Mouse (Mus musculus) mesoderm, embryonic 11.5 days (tissue): Measurements from ENCODE around the gene Yrdc.

Experiments
- DNase-seq: peaks from one replicate; pipeline ENCODE4 v3.0.0-alpha.2; 2012; ENCODE audit warnings: low read depth, low spot score

Yrdc gene

GRCm38 (mm10) chr4:124849631-124850260 is 733 bp upstream of the Yrdc start:
- DNase-seq, result no peak

DNA sequence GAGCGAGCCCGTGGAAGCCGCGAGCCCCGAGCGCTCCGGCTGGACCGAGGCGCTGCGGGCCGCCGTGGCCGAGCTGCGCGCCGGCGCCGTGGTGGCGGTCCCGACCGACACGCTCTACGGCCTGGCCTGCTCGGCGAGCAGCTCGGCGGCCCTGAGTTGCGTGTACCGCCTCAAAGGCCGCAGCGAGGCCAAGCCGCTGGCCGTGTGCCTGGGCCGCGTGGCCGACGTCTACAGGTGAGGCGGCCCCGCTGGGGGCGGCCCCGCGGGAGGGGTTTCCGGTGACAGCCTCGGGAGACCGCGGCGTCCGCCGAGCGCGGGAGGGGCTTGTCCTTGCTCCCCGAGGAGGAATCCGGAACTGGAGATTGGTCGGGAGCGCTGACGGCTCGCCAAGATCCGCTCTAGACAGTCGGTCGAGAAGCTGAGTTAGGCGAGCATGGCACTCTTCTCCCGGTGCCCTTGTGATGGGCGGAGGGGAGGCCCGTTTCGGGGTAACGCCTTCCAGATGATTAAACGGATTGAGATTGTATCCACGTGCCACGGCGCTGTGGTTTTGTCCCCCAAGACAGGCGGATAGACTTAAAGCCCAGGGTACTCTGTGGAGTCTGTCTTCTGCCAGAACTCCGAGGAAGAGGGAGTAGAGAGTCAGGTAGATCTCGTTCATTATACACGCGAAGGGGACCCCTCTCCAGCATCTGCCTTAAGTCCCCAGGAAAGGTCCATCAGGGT is 617 bp downstream of the Yrdc start, which contains the start of gene 1110065P20Rik:
TSS of gene 1110065P20Rik (minus strand) at position 264 of the 726 bp plus-strand sequence.
- DNase-seq, result peak; percentile 61

DNA sequence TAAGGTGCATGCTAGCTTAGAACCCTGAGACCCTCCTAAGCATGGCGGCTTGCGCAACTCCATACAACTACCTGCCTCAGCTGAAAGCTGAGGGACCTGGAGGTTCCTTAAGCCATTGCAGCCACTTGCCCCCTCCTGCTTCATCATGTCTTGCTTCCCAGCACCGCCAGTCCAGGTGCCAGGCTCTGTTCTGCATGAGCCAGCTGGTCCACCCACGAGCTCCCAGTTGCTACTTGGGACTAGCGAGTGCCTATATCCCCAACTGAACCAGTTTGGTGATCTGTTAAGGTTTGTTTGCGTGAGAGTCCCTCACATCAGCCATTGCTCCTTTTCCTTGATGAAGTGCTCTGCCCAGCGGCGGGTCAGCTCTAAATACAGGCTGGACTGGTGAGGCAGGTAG is 5.8 kb downstream of the Yrdc start:
- no peak for DNase-seq

GRCm38 (mm10) chr4:124858370-124858769 is 7.9 kb downstream of the Yrdc start:
- DNase-seq, result no peak

GRCm38 (mm10) chr4:124860446-124860845 is 10.0 kb downstream of the Yrdc start:
- DNase-seq, result peak; percentile 88

DNA sequence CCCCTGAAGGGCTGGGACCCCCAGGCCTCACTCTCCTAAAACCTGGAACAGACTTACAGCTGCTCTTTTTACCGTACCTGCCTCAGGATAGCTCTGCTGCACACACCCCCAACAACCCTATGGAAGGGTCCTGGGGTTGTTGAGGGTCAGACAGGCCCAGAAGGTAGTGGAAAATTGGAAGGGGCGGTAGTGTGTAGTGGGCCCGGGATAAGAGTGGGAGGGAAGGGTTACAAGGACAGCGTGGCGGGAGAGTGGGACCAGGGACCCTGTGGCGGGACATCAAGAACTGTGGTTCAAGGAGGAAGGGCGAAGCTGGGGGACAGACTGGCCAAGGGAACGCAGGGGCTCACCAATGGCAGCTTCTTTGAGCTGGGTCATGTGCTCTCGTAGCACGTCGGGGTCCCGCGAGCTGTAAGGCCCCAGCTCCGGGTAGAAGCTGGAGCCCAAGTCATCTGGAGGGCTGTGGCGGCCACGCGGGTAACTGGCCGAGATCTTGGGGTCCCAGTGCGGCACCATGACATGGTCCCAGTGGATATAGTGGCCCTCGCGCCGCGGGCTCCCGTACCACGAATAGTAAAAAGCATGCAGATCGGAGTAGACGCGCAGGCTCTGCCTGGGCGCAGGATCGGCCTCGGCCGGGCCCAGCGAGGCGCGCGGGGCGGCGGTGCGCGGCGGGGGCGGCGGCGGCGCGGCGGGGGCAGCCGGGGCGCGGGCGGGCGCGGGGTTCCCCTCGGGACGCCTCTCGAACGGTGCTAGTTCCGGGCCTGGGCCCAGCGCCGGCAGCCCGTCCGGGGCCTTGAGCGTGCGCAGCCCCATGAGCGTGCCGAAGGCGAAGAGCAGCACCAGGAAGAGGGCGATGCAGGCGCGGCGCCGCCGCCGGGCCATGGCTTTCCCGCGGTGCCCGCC is 11.1 kb downstream of the Yrdc start, which contains the start of gene Maneal:
TSS of gene Maneal (minus strand) at position 889 of the 906 bp plus-strand sequence.
- DNase-seq, result no peak

DNA sequence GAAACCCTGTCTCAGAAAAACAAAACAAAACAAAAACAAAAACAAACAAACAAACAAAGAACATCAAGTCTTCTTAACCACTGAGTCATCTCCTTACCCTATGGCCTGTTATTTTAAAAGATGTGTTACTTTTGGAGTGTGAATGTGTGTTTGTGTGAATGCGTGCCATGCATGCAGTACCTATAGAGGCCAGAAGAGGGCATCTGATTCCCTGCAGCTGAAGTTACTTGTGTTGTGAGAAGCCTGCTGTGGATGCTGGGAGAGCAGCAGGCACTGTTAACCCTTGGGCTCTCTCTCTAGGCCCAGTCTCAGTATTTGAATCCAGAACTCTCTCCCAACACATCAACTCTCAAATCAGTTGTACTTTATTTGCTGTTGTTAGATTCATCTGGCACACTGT is 22.2 kb downstream of the Yrdc start:
- no peak for DNase-seq

GRCm38 (mm10) chr4:124880599-124880998 is 30.1 kb downstream of the Yrdc start, which contains the start of gene Epha10:
Epha10 (plus strand) TSS chr4:124880899.
- DNase-seq, result no peak

DNA sequence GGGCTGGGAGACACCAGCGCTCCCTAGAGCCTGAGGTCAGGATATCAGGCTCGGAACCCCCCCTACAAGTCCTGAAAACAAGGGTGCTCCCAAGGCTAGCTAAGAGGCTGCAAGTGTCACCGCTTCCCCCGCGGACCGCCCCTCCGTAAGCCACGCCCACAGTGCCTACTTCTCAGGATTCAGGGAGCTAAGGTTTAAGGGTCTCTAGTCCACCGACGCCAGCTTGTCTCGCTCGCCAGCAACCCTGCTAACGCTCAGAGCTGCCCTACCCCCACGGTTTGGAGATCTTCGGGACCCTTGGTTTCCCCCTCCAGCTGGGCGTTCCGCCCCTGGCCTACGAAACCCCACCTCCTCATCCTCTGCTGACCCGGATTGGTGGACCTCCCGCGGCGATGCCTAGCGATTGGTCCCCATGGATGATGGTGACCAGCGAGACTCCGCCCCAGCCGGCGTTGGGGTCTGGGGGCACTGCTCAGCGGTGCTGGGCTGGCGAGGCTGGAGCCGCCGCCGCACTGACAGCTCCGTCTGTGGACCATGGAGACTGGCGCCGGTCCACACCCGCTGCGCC is 30.9 kb downstream of the Yrdc start:
- peak; percentile 92 for DNase-seq

DNA sequence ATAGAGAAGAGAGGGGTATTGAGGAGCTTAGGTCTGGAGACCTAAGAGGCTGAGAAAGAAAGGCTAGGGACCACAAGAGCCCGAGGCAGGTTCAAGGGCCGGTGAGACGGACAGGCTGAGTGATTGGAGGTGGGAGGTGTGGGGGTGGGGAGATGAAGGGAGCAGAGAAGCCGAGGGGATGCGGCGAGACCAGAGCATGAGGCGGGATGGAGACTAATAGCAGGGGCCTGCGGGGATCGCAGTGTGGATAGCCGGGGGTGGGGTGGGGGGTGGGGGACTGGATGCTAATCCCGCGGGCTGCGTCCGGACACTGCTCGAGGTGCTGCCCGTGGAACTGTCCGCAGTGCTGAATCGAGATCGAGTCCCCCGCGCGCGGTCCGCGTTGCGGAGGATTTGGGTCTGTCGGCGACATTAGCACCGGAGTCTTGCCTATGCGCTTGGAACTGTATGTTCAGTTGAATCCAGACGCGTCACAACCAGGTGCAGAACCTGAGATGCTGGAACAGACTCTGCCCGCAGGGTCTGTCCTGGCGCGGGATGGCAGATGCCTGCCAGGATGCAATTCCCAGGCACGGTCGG is 31.8 kb downstream of the Yrdc start:
- DNase-seq, result peak; percentile 64

- no peak for DNase-seq
These were observed 38.2 kb downstream of the Yrdc start for GRCm38 (mm10) chr4:124888702-124889101.

DNA sequence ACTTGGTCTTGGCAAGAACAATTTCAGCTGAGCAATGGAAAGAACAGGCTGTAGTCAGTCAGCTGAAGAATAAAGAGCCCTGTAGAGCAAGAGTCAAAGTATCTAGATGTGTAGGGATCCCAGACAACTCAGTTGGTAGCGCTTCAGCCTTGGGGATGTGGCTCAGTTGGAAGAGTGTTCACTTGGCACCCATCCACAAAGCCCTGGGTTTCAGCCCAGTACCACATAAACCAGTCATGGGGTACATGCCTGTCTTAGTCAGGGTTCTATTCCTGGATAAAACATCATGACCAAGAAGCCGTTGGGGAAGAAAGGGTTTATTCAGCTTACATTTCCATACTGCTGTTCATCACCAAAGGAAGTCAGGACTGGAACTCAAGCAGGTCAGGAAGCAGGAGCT is 39.5 kb downstream of the Yrdc start:
- DNase-seq, result no peak

DNA sequence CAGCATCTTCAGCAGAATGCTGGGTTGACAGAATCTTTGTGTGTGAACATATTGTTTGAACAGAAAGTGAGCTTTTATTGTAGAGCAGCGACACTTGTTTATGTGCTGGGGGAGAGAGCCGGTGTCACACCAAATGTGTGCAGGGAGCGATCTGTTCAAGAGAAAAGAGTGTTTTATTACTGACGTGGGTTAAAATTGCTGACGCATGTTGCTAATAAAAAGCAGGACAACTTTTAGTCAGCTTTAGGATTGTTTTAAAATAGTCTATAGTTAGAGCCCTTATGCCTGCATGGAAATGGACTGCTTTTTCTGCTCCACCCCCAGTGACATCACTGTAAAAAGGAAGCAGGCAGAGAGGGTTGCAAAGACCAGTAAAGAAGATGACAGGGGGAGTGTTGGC is 40.4 kb downstream of the Yrdc start:
- DNase-seq, result no peak

DNA sequence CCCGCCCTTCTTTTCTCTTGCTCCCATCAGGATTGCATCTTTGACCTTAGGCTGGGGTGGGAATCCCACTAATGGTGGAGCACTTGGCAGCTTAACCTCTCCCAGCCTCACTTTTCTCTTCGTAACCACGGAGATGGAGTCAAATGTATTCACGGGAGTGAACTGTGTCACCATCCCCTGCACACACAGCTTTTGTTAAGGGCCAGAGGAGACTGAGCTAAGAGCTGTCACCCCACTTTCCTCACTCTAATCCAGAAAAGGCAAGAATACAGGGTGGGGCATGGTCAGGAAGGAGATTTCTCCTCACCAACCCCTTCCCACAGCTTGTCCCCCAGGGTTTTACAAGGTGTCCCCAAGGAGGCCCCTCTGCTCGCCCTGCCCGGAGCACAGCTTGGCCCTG is 43.3 kb downstream of the Yrdc start:
- no peak for DNase-seq

GRCm38 (mm10) chr4:124894508-124895428 is 44.3 kb downstream of the Yrdc start:
- DNase-seq, result peak; percentile 43

- no peak for DNase-seq
These were observed 47.9 kb downstream of the Yrdc start for GRCm38 (mm10) chr4:124898428-124898827.

GRCm38 (mm10) chr4:124899906-124900305 is 49.4 kb downstream of the Yrdc start:
- no peak for DNase-seq
